Comparison of ENCODE assay signal across 8 mouse cellular contexts in genomic region chr8:84847684-84848435, GRCm38 (mm10). TPM values are rescaled to one million over a fixed set of nuclear protein-coding genes. Genes with fewer than 3 reads are reported as not detected.
A peak's percentile ranks its signal among the peaks of the same experiment; 100 is the strongest.
DNase-seq lines count a peak whose midpoint lies in the region; ATAC-seq and TF ChIP-seq lines count a peak whose summit lies in the region.

No protein-coding gene starts in this region.

- ATAC-seq in lung, embryonic 14.5 days (ENCODE audit: insufficient read depth), result no peak
- ATAC-seq in hindbrain, postnatal 0 days, result no peak
- ATAC-seq in midbrain, embryonic 15.5 days (replicated peaks), result no peak

- peaks cover 12% of the 10 kb centered on the region for H3K4me1 ChIP-seq in lung, embryonic 14.5 days (ENCODE audit: insufficient read depth)
- H3K4me1 ChIP-seq in embryonic facial prominence, embryonic 10.5 days, result peaks cover 37% of the 10 kb centered on the region
- H3K4me1 ChIP-seq in hindbrain, postnatal 0 days (ENCODE audit: insufficient read depth, low read length), result peaks cover 9% of the 10 kb centered on the region
- peaks cover 27% of the 10 kb centered on the region for H3K4me1 ChIP-seq in midbrain, embryonic 15.5 days

- H3K4me3 ChIP-seq in lung, embryonic 14.5 days (ENCODE audit: low read depth, low read length), result peak overlapping the region; percentile 97
- H3K4me3 ChIP-seq in embryonic facial prominence, embryonic 10.5 days, result peak overlapping the region; percentile 99
- H3K4me3 ChIP-seq in hindbrain, postnatal 0 days (ENCODE audit: low read length), result peak overlapping the region; percentile 94; the same call in 1 of the 2 replicates
- H3K4me3 ChIP-seq in midbrain, embryonic 15.5 days, result peak overlapping the region; percentile 97

- no peaks in the 10 kb centered on the region for H3K27me3 ChIP-seq in lung, embryonic 14.5 days (ENCODE audit: insufficient read depth, low read length)
- no peaks in the 10 kb centered on the region for H3K27me3 ChIP-seq in embryonic facial prominence, embryonic 10.5 days (replicated peaks; ENCODE audit: low read depth, poor library complexity, severe bottlenecking)
- H3K27me3 ChIP-seq in hindbrain, postnatal 0 days (ENCODE audit: insufficient read depth, low read length), result no peaks in the 10 kb centered on the region
- H3K27me3 ChIP-seq in midbrain, embryonic 15.5 days (replicated peaks), result no peaks in the 10 kb centered on the region

- H3K9me3 ChIP-seq in lung, embryonic 14.5 days (ENCODE audit: low read depth, low read length), result no peaks in the 10 kb centered on the region
- H3K9me3 ChIP-seq in embryonic facial prominence, embryonic 10.5 days, result no peaks in the 10 kb centered on the region
- H3K9me3 ChIP-seq in hindbrain, postnatal 0 days (ENCODE audit: low read length), result no peaks in the 10 kb centered on the region
- H3K9me3 ChIP-seq in midbrain, embryonic 15.5 days, result no peaks in the 10 kb centered on the region

- peak overlapping the region; percentile 88 for H3K4me2 ChIP-seq in lung, embryonic 14.5 days
- H3K4me2 ChIP-seq in hindbrain, postnatal 0 days (ENCODE audit: low read depth, low read length), result peak overlapping the region; percentile 62
- H3K4me2 ChIP-seq in midbrain, embryonic 15.5 days, result peak overlapping the region; percentile 77

- 39% methylated on average over 6 of the region's 6 CpGs for WGBS in lung, embryonic 14.5 days
- WGBS in embryonic facial prominence, embryonic 10.5 days, result 54% methylated on average over 6 of the region's 6 CpGs
- 40% methylated on average over 6 of the region's 6 CpGs for WGBS in hindbrain, postnatal 0 days
- 41% methylated on average over 6 of the region's 6 CpGs for WGBS in midbrain, embryonic 15.5 days

- peak overlapping the region; percentile 88 for H3K27ac ChIP-seq in lung, embryonic 14.5 days (ENCODE audit: low read depth)
- H3K27ac ChIP-seq in embryonic facial prominence, embryonic 10.5 days (replicated peaks), result peak overlapping the region; percentile 98
- peak overlapping the region; percentile 73 for H3K27ac ChIP-seq in hindbrain, postnatal 0 days
- H3K27ac ChIP-seq in midbrain, embryonic 15.5 days, result peak overlapping the region; percentile 85

- DNase-seq in lung, embryonic 14.5 days, result peak; percentile 15
- DNase-seq in lung, postnatal 10 days, result no peak
- DNase-seq in embryonic facial prominence, embryonic 10.5 days (ENCODE audit: low spot score), result no peak
- DNase-seq in hindbrain, postnatal 0 days (ENCODE audit: low spot score), result no peak
- no peak for DNase-seq in adrenal gland, adult 18-20 months (ENCODE audit: low spot score in 2 of 2)
- no peak for DNase-seq in c-Kit-positive CD71-positive TER-119-positive erythroid progenitor cells, embryonic 14.5 days (ENCODE audit: low spot score)
- DNase-seq in left cerebral cortex, adult 9 months (ENCODE audit: low spot score in 2 of 2), result no peak

- peaks cover 32% of the 10 kb centered on the region for H3K36me3 ChIP-seq in lung, embryonic 14.5 days (ENCODE audit: insufficient read depth)
- peaks cover 33% of the 10 kb centered on the region for H3K36me3 ChIP-seq in embryonic facial prominence, embryonic 10.5 days (replicated peaks)
- H3K36me3 ChIP-seq in hindbrain, postnatal 0 days (ENCODE audit: insufficient read depth, low read length), result peaks cover 22% of the 10 kb centered on the region
- peaks cover 19% of the 10 kb centered on the region for H3K36me3 ChIP-seq in midbrain, embryonic 15.5 days (replicated peaks)

- TF ChIP-seq CTCF in lung, embryonic 14.5 days (IDR thresholded peaks at IDR 0.05; ENCODE audit: low read depth), result no peak
- TF ChIP-seq CTCF in hindbrain, postnatal 0 days (IDR thresholded peaks at IDR 0.05; ENCODE audit: low read depth), result no peak

- peak overlapping the region; percentile 73 for H3K9ac ChIP-seq in lung, embryonic 14.5 days
- peak overlapping the region; percentile 59 for H3K9ac ChIP-seq in hindbrain, postnatal 0 days (replicated peaks; ENCODE audit: low read length)
- H3K9ac ChIP-seq in midbrain, embryonic 15.5 days, result peak overlapping the region; percentile 58; the same call in 1 of the 2 replicates

RNA-seq across cellular contexts. Expression of gene Calr, which starts 1.1 kb away (rescaled TPM):
- 886 and 920 TPM in 2 replicates for polyA plus RNA-seq in lung, embryonic 14.5 days (2014; fragmentation: Nextera tagmentation; extraction: Ambion mirVana)
- polyA plus RNA-seq in embryonic facial prominence, embryonic 10.5 days (2016; fragmentation: Nextera tagmentation; extraction: Ambion mirVana), result 758 and 801 TPM in 2 replicates
- total RNA-seq in hindbrain, postnatal 0 days (2014; rRNA removed), result 350 and 359 TPM in 2 replicates
- 418 and 457 TPM in 2 replicates for polyA plus RNA-seq in hindbrain, postnatal 0 days (2015; fragmentation: Nextera tagmentation; extraction: Ambion mirVana)
- polyA plus RNA-seq in midbrain, embryonic 15.5 days (2015; fragmentation: Nextera tagmentation; extraction: Ambion mirVana), result 669 and 673 TPM in 2 replicates
- 100 to 1,000 TPM; 606 to 686 TPM for total RNA-seq in adrenal gland, adult 18-20 months (2021)

RNA-seq across cellular contexts. Expression of gene Rad23a, which starts 7.4 kb away (rescaled TPM):
- 118 and 123 TPM in 2 replicates for polyA plus RNA-seq in lung, embryonic 14.5 days (2014; fragmentation: Nextera tagmentation; extraction: Ambion mirVana)
- polyA plus RNA-seq in embryonic facial prominence, embryonic 10.5 days (2016; fragmentation: Nextera tagmentation; extraction: Ambion mirVana), result 112 and 122 TPM in 2 replicates
- 62.5 and 68.1 TPM in 2 replicates for total RNA-seq in hindbrain, postnatal 0 days (2014; rRNA removed)
- polyA plus RNA-seq in hindbrain, postnatal 0 days (2015; fragmentation: Nextera tagmentation; extraction: Ambion mirVana), result 90.6 and 98.0 TPM in 2 replicates
- 88.2 and 91.7 TPM in 2 replicates for polyA plus RNA-seq in midbrain, embryonic 15.5 days (2015; fragmentation: Nextera tagmentation; extraction: Ambion mirVana)
- total RNA-seq in adrenal gland, adult 18-20 months (2021), result 100 to 1,000 TPM; 109 to 113 TPM

RNA-seq across cellular contexts. Expression of gene Farsa, which starts 8.9 kb away (rescaled TPM):
- 92.9 and 103 TPM in 2 replicates for polyA plus RNA-seq in lung, embryonic 14.5 days (2014; fragmentation: Nextera tagmentation; extraction: Ambion mirVana)
- 133 and 138 TPM in 2 replicates for polyA plus RNA-seq in embryonic facial prominence, embryonic 10.5 days (2016; fragmentation: Nextera tagmentation; extraction: Ambion mirVana)
- total RNA-seq in hindbrain, postnatal 0 days (2014; rRNA removed), result 77.5 and 86.1 TPM in 2 replicates
- 87.4 and 89.8 TPM in 2 replicates for polyA plus RNA-seq in hindbrain, postnatal 0 days (2015; fragmentation: Nextera tagmentation; extraction: Ambion mirVana)
- polyA plus RNA-seq in midbrain, embryonic 15.5 days (2015; fragmentation: Nextera tagmentation; extraction: Ambion mirVana), result 126 and 127 TPM in 2 replicates
- total RNA-seq in adrenal gland, adult 18-20 months (2021), result 10 to 100 TPM; 58.8 to 69.6 TPM

RNA-seq across cellular contexts. Expression of gene Gadd45gip1, which starts 16.5 kb away (rescaled TPM):
- polyA plus RNA-seq in lung, embryonic 14.5 days (2014; fragmentation: Nextera tagmentation; extraction: Ambion mirVana), result 44.2 and 45.0 TPM in 2 replicates
- polyA plus RNA-seq in embryonic facial prominence, embryonic 10.5 days (2016; fragmentation: Nextera tagmentation; extraction: Ambion mirVana), result 45.2 and 47.3 TPM in 2 replicates
- 33.0 and 34.1 TPM in 2 replicates for total RNA-seq in hindbrain, postnatal 0 days (2014; rRNA removed)
- polyA plus RNA-seq in hindbrain, postnatal 0 days (2015; fragmentation: Nextera tagmentation; extraction: Ambion mirVana), result 43.4 and 45.3 TPM in 2 replicates
- polyA plus RNA-seq in midbrain, embryonic 15.5 days (2015; fragmentation: Nextera tagmentation; extraction: Ambion mirVana), result 35.5 and 36.1 TPM in 2 replicates
- 10 to 100 TPM; 62.0 to 71.1 TPM for total RNA-seq in adrenal gland, adult 18-20 months (2021)

RNA-seq across cellular contexts. Expression of gene Syce2, which starts 24.1 kb away (rescaled TPM):
- polyA plus RNA-seq in lung, embryonic 14.5 days (2014; fragmentation: Nextera tagmentation; extraction: Ambion mirVana), result 79.9 and 94.8 TPM in 2 replicates
- 77.8 and 83.7 TPM in 2 replicates for polyA plus RNA-seq in embryonic facial prominence, embryonic 10.5 days (2016; fragmentation: Nextera tagmentation; extraction: Ambion mirVana)
- 11.8 and 14.0 TPM in 2 replicates for total RNA-seq in hindbrain, postnatal 0 days (2014; rRNA removed)
- polyA plus RNA-seq in hindbrain, postnatal 0 days (2015; fragmentation: Nextera tagmentation; extraction: Ambion mirVana), result 62.1 and 64.4 TPM in 2 replicates
- 18.4 and 22.0 TPM in 2 replicates for polyA plus RNA-seq in midbrain, embryonic 15.5 days (2015; fragmentation: Nextera tagmentation; extraction: Ambion mirVana)
- 1 to 10 TPM; 6.9 to 9.4 TPM for total RNA-seq in adrenal gland, adult 18-20 months (2021)
